Mouse (Mus musculus): ENCODE measurements around the gene Efcab14. TPM values are rescaled to one million over a fixed set of nuclear protein-coding genes. Genes with fewer than 3 reads are reported as not detected.

The Efcab14 gene
- polyA plus RNA-seq, 1 experiment from 2014 or later, result 15.3 TPM

DNA sequence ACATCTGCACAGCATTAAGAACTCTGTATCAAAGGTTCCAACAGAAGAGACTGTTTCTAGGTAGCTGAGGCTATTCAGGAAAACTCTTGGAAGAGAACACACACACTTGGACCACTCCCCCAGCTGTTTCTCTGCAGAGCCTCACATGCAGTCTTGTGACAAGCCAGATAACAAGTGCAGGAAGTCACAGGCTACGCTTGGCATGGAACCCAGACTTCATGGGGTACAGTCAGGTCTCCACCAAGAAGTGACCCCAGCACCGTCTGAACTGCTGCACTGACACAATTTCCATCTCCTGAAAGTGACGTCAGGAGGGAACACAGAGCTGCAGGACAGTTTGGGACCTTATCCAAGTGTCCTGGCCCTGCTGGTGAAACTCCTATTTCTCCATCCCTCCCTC is 84.4 kb downstream of the Efcab14 start:
- Histone ChIP-seq H3K4me1 (peaks cover 3% of the 10 kb centered on the region), H3K4me2 (no peak overlapping the region), H3K9me3 (replicated peaks) (no peaks in the 10 kb centered on the region), H3K27me3 (replicated peaks) (no peaks in the 10 kb centered on the region), H3K27ac (replicated peaks) (no peak overlapping the region), H3K36me3 (no peaks in the 10 kb centered on the region), H3K4me3 (replicated peaks) (no peak overlapping the region), H3K9ac (replicated peaks) (no peak overlapping the region)
- 73% methylated on average over 3 of the region's 3 CpGs for WGBS
- no peak for ATAC-seq (ENCODE audit: low FRiP score)

DNA sequence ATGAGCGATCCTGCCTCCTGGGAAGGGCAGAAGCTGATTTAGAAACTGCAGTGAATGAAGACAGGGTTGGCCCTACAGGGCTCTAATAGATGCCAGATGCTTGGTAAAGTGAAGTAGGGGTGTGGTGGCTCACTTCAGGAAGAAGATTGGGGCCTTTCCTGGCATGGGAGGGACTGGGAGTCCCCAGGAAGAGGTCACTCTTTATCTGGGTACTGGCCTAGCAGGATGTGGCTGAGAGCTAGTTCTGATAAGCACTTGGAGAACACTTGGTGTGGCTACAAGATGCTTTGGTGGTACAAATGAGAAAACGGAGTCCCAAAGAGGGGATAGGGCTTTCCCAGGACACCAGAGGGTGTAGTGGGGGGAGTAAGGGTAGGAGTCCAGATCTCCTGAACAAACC is 86.6 kb downstream of the Efcab14 start:
- Histone ChIP-seq H3K4me2 (no peak overlapping the region), H3K27me3 (replicated peaks) (no peaks in the 10 kb centered on the region), H3K9ac (replicated peaks) (no peak overlapping the region), H3K27ac (replicated peaks) (no peak overlapping the region), H3K9me3 (replicated peaks) (no peaks in the 10 kb centered on the region), H3K4me1 (peaks cover 20% of the 10 kb centered on the region), H3K36me3 (no peaks in the 10 kb centered on the region), H3K4me3 (replicated peaks) (no peak overlapping the region)
- no peak for ATAC-seq (ENCODE audit: low FRiP score)
- 82% methylated on average over 2 of the region's 2 CpGs for WGBS

DNA sequence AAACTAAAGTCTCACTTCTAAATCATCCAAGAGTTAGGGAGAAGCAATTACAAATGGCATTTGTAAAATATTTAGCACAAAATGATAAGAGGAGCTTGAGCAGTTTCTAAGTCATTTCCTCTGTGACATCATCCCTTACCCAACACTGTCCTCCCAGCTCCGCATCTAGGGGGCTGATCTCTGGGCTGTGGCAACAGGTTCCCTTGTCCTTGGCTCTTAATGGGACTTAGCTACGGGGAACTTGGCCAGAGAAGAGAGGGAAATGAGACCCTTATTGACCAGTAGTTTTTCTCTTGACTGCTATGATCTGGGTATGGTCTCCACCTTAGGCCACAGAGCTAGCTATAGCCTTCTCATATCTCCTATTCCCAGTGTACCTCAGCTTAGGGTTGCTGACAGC is 87.7 kb downstream of the Efcab14 start:
- Histone ChIP-seq H3K4me1 (peaks cover 20% of the 10 kb centered on the region), H3K27me3 (replicated peaks) (no peaks in the 10 kb centered on the region), H3K4me3 (replicated peaks) (no peak overlapping the region), H3K27ac (replicated peaks) (no peak overlapping the region), H3K36me3 (no peaks in the 10 kb centered on the region), H3K9ac (replicated peaks) (no peak overlapping the region), H3K9me3 (replicated peaks) (no peaks in the 10 kb centered on the region), H3K4me2 (no peak overlapping the region)
- no peak for ATAC-seq (ENCODE audit: low FRiP score)
- 92% methylated on average over 2 of the region's 2 CpGs for WGBS

Other genes starting within 250 kb of the Efcab14 start
- gene Cyp4a14, start 241.6 kb upstream of the Efcab14 start, polyA plus RNA-seq (2015; fragmentation: Nextera tagmentation; extraction: Ambion mirVana), result not detected in 2 replicates
- gene Cyp4a10, start 219.5 kb upstream of the Efcab14 start, polyA plus RNA-seq (2015; fragmentation: Nextera tagmentation; extraction: Ambion mirVana), result not detected in 2 replicates
- not detected in 2 replicates for gene Cyp4a31, start 174.1 kb upstream of the Efcab14 start, polyA plus RNA-seq (2015; fragmentation: Nextera tagmentation; extraction: Ambion mirVana)
- gene Cyp4a32, start 136.8 kb upstream of the Efcab14 start, polyA plus RNA-seq (2015; fragmentation: Nextera tagmentation; extraction: Ambion mirVana), result not detected in 2 replicates
- 1.3 TPM in 2 replicates for gene Cyp4b1, start 90.0 kb upstream of the Efcab14 start, polyA plus RNA-seq (2015; fragmentation: Nextera tagmentation; extraction: Ambion mirVana)
- 0.33 and 0.40 TPM in 2 replicates for gene Tex38, start 43.3 kb downstream of the Efcab14 start, polyA plus RNA-seq (2015; fragmentation: Nextera tagmentation; extraction: Ambion mirVana)
- gene Atpaf1, start 47.1 kb downstream of the Efcab14 start, polyA plus RNA-seq (2015; fragmentation: Nextera tagmentation; extraction: Ambion mirVana), result 42.0 and 50.9 TPM in 2 replicates
- gene Mob3c, start 90.3 kb downstream of the Efcab14 start, polyA plus RNA-seq (2015; fragmentation: Nextera tagmentation; extraction: Ambion mirVana), result 8.1 and 8.4 TPM in 2 replicates
- 25.3 and 30.3 TPM in 2 replicates for gene Mknk1, start 101.5 kb downstream of the Efcab14 start, polyA plus RNA-seq (2015; fragmentation: Nextera tagmentation; extraction: Ambion mirVana)
- gene Kncn, start 146.7 kb downstream of the Efcab14 start, polyA plus RNA-seq (2015; fragmentation: Nextera tagmentation; extraction: Ambion mirVana), result 0.12 and 0.19 TPM in 2 replicates
- gene 6430628N08Rik, start 152.9 kb downstream of the Efcab14 start, polyA plus RNA-seq (2015; fragmentation: Nextera tagmentation; extraction: Ambion mirVana), result 1.2 and 1.3 TPM in 2 replicates
- 1.2 and 2.1 TPM in 2 replicates for gene Dmbx1, start 202.2 kb downstream of the Efcab14 start, polyA plus RNA-seq (2015; fragmentation: Nextera tagmentation; extraction: Ambion mirVana)

All from neural tube, embryonic 15.5 days (tissue).